Mouse (Mus musculus): ENCODE results near the gene Bcl2l1. TPM values are rescaled to one million over a fixed set of nuclear protein-coding genes. Genes with fewer than 3 reads are reported as not detected.

The Bcl2l1 gene
- 10 to 100 TPM; 14.4 to 28.6 TPM for total RNA-seq (2021)
- long read RNA-seq, experiment 1, transcript Bcl2l1-201 (3 exons, 2,417 nt): minor isoform, 8 of 41 reads
- long read RNA-seq, experiment 1, transcript Bcl2l1-202 (3 exons, 2,568 nt): major isoform, 21 of 41 reads
- long read RNA-seq, experiment 1, partial matches to known transcripts: 3 of 41 reads
- long read RNA-seq, experiment 1, other reads (novel, unspliced or antisense): 9 of 41 reads
- long read RNA-seq, experiment 2, transcript Bcl2l1-202 (3 exons, 2,568 nt): major isoform, 28 of 53 reads
- long read RNA-seq, experiment 2, transcript Bcl2l1-201 (3 exons, 2,417 nt): minor isoform, 11 of 53 reads
- long read RNA-seq, experiment 2, partial matches to known transcripts: 3 of 53 reads
- long read RNA-seq, experiment 2, other reads (novel, unspliced or antisense): 11 of 53 reads

DNA sequence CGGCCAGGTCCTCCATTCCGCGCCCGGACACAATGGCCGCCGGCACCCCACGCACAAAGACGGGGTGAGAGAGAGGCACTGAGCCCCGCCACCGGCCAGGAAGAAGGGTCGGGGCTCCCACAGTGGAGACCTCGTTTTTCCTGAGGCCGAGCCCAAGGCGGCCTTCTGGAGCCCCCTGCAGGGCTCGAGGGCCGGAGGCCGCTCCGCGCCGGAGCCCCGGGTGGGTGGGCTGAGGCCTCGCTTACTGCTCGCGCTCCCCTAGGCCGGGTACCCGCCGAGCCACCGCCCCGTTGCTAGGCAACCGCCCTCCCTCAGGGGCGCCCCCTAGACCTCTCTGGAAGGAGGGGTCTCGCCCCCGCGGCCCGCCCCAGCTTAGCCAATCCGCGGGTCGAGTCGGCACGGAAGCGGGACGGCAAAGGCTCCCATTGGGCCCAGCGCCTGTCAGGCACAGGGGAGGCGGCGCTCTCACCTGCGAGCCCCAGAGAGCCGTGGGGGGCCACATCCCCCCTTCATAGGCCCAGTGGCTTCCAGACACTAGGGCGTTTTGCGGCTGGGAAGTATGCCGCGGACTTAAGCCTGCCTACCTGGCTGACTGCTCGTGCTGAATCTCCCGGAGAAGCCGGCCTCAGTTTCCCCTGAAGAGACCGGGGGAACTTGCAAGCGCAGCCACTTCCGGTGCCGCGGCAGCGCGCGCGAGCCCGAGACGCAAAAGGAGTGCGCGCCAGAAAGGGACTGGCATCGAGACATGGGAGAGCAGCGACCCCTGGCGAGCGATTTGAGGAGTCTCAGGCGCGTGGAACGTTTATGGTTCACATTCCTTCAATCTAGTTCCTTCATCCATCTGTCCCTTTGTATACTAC lies at the start of gene Bcl2l1:
Bcl2l1 (minus strand) TSS at position 710 of the 860 bp plus-strand sequence.
- DNase-seq: peak; percentile 99
- intact Hi-C loops (cut with DNase I; ENCODE audit: low total_unique reads): loop anchor here (5.0 kb wide), 1 partner anchor 64 kb away; no protein-coding TSS in a partner anchor

GRCm38 (mm10) chr2:152880898-152881297 lies 49.4 kb upstream of the Bcl2l1 start:
- DNase-seq: no peak
- intact Hi-C loops (cut with DNase I; ENCODE audit: low total_unique reads): no loop called here

- intact Hi-C loops (cut with DNase I; ENCODE audit: low total_unique reads): no loop called here
- DNase-seq: no peak
Measured at GRCm38 (mm10) chr2:152878239-152878638, 46.7 kb upstream of the Bcl2l1 start.

- intact Hi-C loops (cut with DNase I; ENCODE audit: low total_unique reads): no loop called here
- no peak for DNase-seq
Measured at GRCm38 (mm10) chr2:152863346-152863745, 31.8 kb upstream of the Bcl2l1 start.

DNA sequence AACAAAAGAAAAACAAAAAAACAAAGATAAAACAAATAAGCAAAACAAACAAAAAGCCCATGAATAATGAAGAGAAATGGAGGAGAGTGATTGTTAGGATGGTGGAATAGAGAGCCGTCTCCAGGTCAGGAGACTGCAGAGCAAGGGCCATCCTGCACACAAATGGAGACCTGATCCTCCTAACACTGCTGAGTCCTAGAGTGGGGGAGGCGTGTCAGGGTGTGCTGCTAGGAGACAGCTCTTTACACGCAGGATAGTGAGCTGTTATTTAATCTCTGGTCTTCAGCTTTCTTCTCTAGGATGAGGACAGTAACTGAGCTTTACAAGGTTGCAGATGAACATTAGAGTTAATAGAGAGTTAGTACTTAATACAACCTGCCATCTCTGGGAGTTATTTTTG lies 31.1 kb upstream of the Bcl2l1 start:
- DNase-seq: peak; percentile 8
- intact Hi-C loops (cut with DNase I; ENCODE audit: low total_unique reads): no loop called here

DNA sequence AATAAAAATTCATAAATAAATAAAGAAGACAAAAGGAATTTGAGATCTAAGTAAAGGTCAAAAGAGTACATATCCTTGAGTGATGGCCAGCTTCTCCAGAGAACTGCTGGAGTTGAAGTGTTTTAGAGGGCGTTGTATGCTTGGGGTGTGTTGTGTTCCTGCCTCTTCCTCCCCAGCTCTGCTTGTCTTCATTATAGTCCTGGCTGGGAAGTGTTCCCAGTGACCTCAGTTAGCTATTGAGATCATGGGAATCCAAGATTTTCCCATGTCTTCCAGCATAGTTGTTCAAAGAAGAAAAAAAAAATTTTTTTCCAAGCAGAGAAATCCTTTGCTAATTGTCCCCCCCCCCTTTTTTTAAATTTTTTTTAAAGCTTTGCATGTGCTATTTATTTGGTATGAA lies 30.4 kb upstream of the Bcl2l1 start:
- intact Hi-C loops (cut with DNase I; ENCODE audit: low total_unique reads): no loop called here
- peak; percentile 37 for DNase-seq

- no peak for DNase-seq
- intact Hi-C loops (cut with DNase I; ENCODE audit: low total_unique reads): no loop called here
Measured at GRCm38 (mm10) chr2:152859501-152859900, 28.0 kb upstream of the Bcl2l1 start.

DNA sequence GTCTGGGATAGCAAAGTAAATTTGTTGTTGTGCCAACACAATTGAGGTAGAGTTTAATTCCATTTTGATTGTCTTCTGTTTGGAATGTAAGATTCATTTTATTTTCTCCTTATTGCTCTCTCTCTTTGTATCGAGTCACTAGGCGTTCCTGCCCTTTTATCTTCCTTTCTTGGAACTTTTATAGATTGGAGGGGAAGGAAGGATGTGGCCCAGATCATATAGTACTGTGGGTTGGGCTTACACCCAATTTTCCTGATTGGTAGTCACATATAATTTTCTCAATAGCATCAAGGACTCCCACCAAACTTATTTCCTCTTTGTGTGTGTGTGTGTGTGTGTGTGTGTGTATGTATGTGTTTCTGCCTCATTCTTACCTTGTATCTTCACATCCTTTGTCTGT lies 16.9 kb upstream of the Bcl2l1 start:
- DNase-seq: no peak
- intact Hi-C loops (cut with DNase I; ENCODE audit: low total_unique reads): no loop called here

- DNase-seq: peak; percentile 96
Measured at GRCm38 (mm10) chr2:152847815-152848302, 16.3 kb upstream of the Bcl2l1 start, which contains the start of gene Tpx2. TSS of gene Tpx2 (plus strand) at chr2:152847964.

DNA sequence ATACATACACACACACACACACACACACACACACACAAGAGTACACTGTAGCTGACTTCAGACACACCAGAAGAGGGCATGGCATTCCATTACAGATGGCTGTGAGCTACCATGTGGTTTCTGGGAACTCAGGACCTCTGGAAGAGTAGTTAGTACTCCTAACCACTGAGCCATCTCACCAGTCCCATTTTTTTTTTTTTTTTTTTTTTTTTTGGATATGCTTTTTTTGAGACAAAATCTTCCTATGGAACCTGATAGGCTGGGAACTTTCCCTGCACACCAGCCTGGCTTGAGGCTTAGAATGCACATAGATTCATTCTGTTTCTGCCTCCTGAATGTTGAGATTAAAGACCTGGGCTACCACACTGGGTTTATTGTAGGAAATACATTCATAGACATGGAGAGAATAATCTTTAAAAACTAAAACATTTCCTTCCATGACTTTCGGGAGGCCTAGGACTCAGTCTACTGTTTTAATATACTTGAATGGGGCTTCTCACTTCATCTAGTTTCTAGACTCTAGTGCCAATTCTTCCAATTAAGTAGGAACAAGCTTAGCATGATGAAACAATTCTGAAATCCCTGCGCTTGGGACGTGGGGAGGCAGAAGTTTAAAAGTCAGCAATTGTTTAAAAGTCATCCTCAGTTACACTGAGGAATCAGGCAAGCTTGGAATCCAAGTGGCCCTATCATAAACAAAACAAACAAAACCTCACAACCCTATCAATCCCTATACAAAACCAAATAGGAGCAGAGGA lies 15.7 kb upstream of the Bcl2l1 start:
- intact Hi-C loops (cut with DNase I; ENCODE audit: low total_unique reads): no loop called here
- DNase-seq: no peak

More at GRCm38 (mm10) chr2:152847815-152848302, 16.3 kb upstream of the Bcl2l1 start, which contains the start of gene Tpx2:
- intact Hi-C loops (cut with DNase I; ENCODE audit: low total_unique reads): no loop called here

DNA sequence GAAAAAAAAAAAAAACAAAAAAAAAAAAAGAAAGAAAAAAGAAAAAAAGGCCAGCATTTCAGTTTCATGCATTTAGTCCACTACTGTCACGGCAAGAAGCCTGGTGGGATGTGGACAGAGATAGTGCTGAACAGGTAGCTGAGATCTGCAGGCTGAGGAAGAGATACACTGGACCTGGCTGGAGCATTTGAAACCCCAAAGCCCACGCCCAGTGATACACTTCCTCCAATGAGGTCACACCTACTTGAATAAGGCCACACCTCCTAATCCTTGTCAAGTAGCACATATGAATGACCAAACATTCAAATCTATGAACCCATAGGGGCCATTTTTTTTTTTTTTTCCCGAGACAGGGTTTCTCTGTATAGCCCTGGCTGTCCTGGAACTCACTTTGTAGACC lies 11.2 kb upstream of the Bcl2l1 start:
- no peak for DNase-seq
- intact Hi-C loops (cut with DNase I; ENCODE audit: low total_unique reads): no loop called here

DNA sequence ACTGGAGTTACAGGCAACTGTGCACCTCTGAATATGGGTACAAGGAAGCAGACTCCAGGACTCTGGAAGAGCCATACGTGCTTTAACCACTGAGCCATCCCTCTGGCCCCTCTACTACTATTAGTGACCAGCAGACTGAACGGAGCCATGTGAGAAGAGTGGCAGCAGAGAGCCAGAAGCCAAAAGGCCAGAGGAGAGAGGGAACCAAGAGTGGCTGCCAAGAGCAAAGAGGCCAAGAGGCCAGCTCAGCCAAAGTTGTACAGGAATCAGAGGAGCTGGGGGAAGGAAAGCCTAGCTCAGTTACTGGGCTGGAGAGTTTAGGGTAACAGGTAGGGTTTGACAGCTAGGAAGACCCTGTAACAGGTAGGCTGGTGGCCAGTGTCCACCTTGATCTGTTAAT lies 7.7 kb upstream of the Bcl2l1 start:
- DNase-seq: peak; percentile 49
- intact Hi-C loops (cut with DNase I; ENCODE audit: low total_unique reads): no loop called here

- intact Hi-C loops (cut with DNase I; ENCODE audit: low total_unique reads): loop anchor here (5.0 kb wide), 1 partner anchor 63 kb away; no protein-coding TSS in a partner anchor
- peak; percentile 94 for DNase-seq
Measured at GRCm38 (mm10) chr2:152830021-152830921, 1.3 kb downstream of the Bcl2l1 start.

DNA sequence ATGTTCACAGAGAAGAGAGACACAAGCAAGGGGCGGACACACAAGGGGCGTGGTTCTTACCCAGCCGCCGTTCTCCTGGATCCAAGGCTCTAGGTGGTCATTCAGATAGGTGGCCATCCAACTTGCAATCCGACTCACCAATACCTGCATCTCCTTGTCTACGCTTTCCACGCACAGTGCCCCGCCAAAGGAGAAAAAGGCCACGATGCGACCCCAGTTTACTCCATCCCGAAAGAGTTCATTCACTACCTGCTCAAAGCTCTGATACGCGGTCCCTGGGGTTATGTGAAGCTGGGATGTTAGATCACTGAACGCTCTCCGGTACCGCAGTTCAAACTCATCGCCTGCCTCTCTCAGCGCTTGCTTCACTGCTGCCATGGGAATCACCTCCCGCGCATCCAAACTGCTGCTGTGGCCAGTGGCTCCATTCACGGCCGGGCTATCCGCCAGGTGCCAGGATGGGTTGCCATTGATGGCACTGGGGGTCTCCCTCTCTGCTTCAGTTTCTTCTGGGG lies 2.1 kb downstream of the Bcl2l1 start:
- DNase-seq: no peak
- intact Hi-C loops (cut with DNase I; ENCODE audit: low total_unique reads): loop anchor here (5.0 kb wide), 1 partner anchor 42 kb away; no protein-coding TSS in a partner anchor

DNA sequence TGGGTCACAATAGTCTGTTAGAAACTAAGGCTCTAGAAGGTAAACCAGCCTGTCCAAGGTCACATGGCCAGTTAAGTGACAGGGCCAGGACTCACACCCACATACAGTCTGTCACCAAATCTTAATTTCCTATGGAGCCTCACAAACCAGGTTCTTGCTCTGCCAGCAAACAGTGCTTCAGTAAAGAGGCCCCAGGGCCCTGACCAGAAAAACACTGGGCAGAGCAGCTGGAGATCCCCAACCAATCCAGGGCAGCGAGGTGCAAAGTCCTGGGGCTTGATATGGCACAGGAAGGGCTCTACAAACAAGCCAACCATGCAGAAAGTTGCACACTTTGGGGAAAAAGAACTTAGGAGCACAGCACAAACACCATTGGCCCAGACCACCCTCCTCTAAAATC lies 3.0 kb downstream of the Bcl2l1 start:
- no peak for DNase-seq
- intact Hi-C loops (cut with DNase I; ENCODE audit: low total_unique reads): loop anchor here (5.0 kb wide), 1 partner anchor 41 kb away; no protein-coding TSS in a partner anchor

DNA sequence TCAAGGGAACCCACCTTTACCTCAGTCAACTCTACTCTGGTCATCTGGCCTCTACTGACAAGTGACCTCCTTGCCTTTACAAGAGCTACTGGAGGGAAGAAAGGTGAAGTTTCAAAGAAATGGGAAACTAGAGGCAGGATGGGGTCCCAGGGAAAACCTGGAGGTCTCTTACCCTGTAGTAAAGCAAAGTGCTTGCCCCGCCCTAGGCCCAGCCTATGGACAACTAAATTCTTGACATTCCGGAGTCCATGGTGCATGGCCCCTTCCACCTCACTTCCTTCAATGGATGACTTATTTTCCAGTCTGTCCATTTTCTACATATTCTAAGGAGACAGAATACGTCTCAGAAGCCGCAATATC lies 3.5 kb downstream of the Bcl2l1 start:
- DNase-seq: no peak
- intact Hi-C loops (cut with DNase I; ENCODE audit: low total_unique reads): loop anchor here (5.0 kb wide), 1 partner anchor 41 kb away; no protein-coding TSS in a partner anchor

DNA sequence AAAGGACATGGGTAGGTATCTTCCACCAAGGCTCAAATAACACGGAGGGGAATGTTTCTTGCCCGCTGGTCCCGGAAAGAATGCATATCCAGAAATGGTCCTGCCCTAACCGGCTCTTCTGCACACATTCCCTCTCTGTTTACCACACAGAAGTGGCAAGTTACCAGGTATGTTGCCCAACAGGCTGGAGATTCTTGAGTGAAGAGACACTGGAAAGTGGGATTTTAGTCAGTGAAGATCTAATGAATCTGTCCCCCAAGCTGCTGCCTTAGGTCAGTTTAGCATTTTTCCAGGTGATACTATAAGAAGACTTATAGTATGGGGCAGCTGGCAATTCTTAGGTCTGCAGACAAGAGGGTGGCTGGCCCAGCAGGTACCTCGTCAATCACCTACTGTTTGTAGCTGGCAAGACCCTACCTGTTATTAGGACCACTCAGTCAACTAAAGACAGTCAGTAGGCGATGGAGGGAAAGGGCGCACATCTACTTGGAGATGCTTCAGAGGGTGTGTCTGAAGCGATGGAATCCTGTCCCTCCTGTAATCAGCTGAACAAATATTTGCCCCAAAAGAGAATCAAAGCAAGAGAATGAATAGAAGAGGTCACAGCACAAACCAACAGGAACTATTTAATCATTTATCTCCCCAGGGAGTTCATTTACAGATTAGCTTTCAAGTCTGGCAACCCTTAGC lies 4.1 kb downstream of the Bcl2l1 start:
- no peak for DNase-seq
- intact Hi-C loops (cut with DNase I; ENCODE audit: low total_unique reads): loop anchor here (5.0 kb wide), 1 partner anchor 40 kb away; no protein-coding TSS in a partner anchor
